Mouse (Mus musculus) thymus, postnatal 36 days (tissue): ENCODE measurements around the gene Rpl32.
A peak's percentile ranks its signal among the peaks of the same experiment; 100 is the strongest.

ENCODE experiments used
- DNase-seq, 2 experiments: peaks; one replicate each; pipeline ENCODE4 v3.0.0; 2022; ENCODE audit warnings: mixed read lengths in 2 of 2

Gene Rpl32

GRCm38 (mm10) chr6:115814104-115814503 is 5.6 kb upstream of the Rpl32 start:
- peak; percentile 52 to 53 for DNase-seq

GRCm38 (mm10) chr6:115811606-115812005 is 3.1 kb upstream of the Rpl32 start:
- DNase-seq: no peak

- DNase-seq: no peak
Observed at GRCm38 (mm10) chr6:115808196-115808487, 405 bp downstream of the Rpl32 start.

GRCm38 (mm10) chr6:115807464-115808195 is 917 bp downstream of the Rpl32 start:
- DNase-seq: no peak

GRCm38 (mm10) chr6:115804432-115805192 is 3.9 kb downstream of the Rpl32 start:
- DNase-seq: no peak

- peak; percentile 56 to 57 for DNase-seq
Observed at GRCm38 (mm10) chr6:115803541-115804382, 4.8 kb downstream of the Rpl32 start.

- no peak for DNase-seq
Observed at GRCm38 (mm10) chr6:115801811-115802210, 6.7 kb downstream of the Rpl32 start.

GRCm38 (mm10) chr6:115792691-115793215 is 15.8 kb downstream of the Rpl32 start:
- peak; percentile 46 to 60 for DNase-seq

- DNase-seq: peak; percentile 39 to 51
Observed at GRCm38 (mm10) chr6:115791842-115792686, 16.5 kb downstream of the Rpl32 start.

GRCm38 (mm10) chr6:115791016-115791415 is 17.5 kb downstream of the Rpl32 start:
- DNase-seq: no peak

GRCm38 (mm10) chr6:115782781-115783180 is 25.8 kb downstream of the Rpl32 start:
- no peak for DNase-seq

- DNase-seq: no peak
Observed at GRCm38 (mm10) chr6:115776363-115776762, 32.2 kb downstream of the Rpl32 start.

GRCm38 (mm10) chr6:115775838-115776237 is 32.7 kb downstream of the Rpl32 start:
- DNase-seq: no peak

GRCm38 (mm10) chr6:115774501-115774921 is 34.0 kb downstream of the Rpl32 start, which contains the start of gene Cand2:
Gene Cand2, plus strand, starts transcription at chr6:115774538.
- peak; percentile 64 to 68 for DNase-seq

- peak; percentile 39 to 48 for DNase-seq
Observed at GRCm38 (mm10) chr6:115773966-115774413, 34.6 kb downstream of the Rpl32 start.

GRCm38 (mm10) chr6:115772604-115773003 is 35.9 kb downstream of the Rpl32 start:
- no peak for DNase-seq

GRCm38 (mm10) chr6:115772201-115772600 is 36.3 kb downstream of the Rpl32 start:
- peak in 1 of 2 experiments; percentile 31 for DNase-seq

- DNase-seq: no peak
Observed at GRCm38 (mm10) chr6:115770852-115771251, 37.7 kb downstream of the Rpl32 start.

GRCm38 (mm10) chr6:115770059-115770670 is 38.4 kb downstream of the Rpl32 start:
- no peak for DNase-seq

GRCm38 (mm10) chr6:115768207-115768606 is 40.3 kb downstream of the Rpl32 start:
- no peak for DNase-seq

GRCm38 (mm10) chr6:115767357-115767756 is 41.2 kb downstream of the Rpl32 start:
- no peak for DNase-seq
